In the genomic region with DNA sequence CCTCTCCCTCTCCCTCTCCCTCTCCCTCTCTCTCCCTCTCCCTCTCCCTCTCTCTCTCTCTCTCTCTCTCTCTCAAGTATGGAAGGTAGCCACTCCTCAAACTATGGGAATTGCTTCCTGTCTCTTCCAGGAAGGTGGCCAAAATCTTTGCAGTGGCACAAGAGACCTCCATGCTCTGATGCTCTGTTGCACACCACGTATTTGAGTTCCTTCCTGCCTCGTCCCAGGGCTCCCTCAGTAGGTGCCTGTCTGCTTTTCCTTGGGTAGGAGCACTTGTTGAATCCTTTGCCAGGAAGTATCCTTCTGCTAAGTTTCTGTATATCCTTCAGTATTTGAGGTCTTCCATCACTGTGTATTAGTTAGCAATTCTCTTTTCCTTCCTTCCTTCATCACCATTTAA, we compare ENCODE assay signal across 9 mouse cellular contexts.
"Had no signal": no experiment of that assay in that cellular context is flagged by ENCODE, and none has a peak within 500 bp of the region (broad histone marks: within the 10 kb centered on the region; RNA-seq: fewer than 3 reads in every experiment).

No protein-coding gene starts in this region.

- H3K4me2 ChIP-seq: intestine, embryonic 15.5 days; limb, embryonic 15.5 days; liver, embryonic 13.5 days; lung, embryonic 15.5 days; neural tube, embryonic 15.5 days had no signal

- ATAC-seq: intestine, embryonic 15.5 days; liver, postnatal 0 days had no signal

- DNase-seq: liver, embryonic 13.5 days; liver, postnatal 0 days; midbrain, embryonic 14.5 days had no signal

- H3K4me3 ChIP-seq: intestine, embryonic 15.5 days; left cerebral cortex, adult 2 months; limb, embryonic 15.5 days; liver, embryonic 13.5 days; lung, embryonic 15.5 days; myocyte; neural tube, embryonic 15.5 days had no signal

- H3K9ac ChIP-seq: intestine, embryonic 15.5 days; limb, embryonic 15.5 days; liver, embryonic 13.5 days; liver, postnatal 0 days; lung, embryonic 15.5 days; neural tube, embryonic 15.5 days had no signal

- H3K4me1 ChIP-seq: intestine, embryonic 15.5 days; limb, embryonic 15.5 days; liver, embryonic 13.5 days; lung, embryonic 15.5 days had no signal

- H3K36me3 ChIP-seq: intestine, embryonic 15.5 days; limb, embryonic 15.5 days; liver, embryonic 13.5 days; lung, embryonic 15.5 days; neural tube, embryonic 15.5 days had no signal

- H3K27me3 ChIP-seq: intestine, embryonic 15.5 days; limb, embryonic 15.5 days; liver, embryonic 13.5 days; lung, embryonic 15.5 days; neural tube, embryonic 15.5 days had no signal

- H3K27ac ChIP-seq: intestine, embryonic 15.5 days; left cerebral cortex, adult 2 months; limb, embryonic 15.5 days; liver, embryonic 13.5 days; lung, embryonic 15.5 days; neural tube, embryonic 15.5 days had no signal

- H3K9me3 ChIP-seq: intestine, embryonic 15.5 days; limb, embryonic 15.5 days; liver, embryonic 13.5 days; lung, embryonic 15.5 days; neural tube, embryonic 15.5 days had no signal
